Mouse (Mus musculus) adrenal gland, postnatal 4 days (tissue): Measurements from ENCODE around the gene Slc13a3. TPM values are rescaled to one million over a fixed set of nuclear protein-coding genes. Genes with fewer than 3 reads are reported as not detected.
"Not testable (repeated sequence)": the region's sequence is repeated elsewhere in the genome, so short reads cannot be mapped to it uniquely, and the experiment has no call there.

ENCODE experiments used
- DNase-seq, 2 experiments: peaks; one replicate each; pipeline ENCODE4 v3.0.0; 2021 to 2022; ENCODE audit warnings: low spot score in 2 of 2, mixed read lengths in 2 of 2
- long read RNA-seq, 2 experiments: library from polyadenylated mRNA; stranded (forward); transcript quantifications; one replicate each; pipeline ENCODE4 v2.0.0; 2021
- total RNA-seq, 2 experiments: library from RNA; stranded (reverse); gene quantifications; 2 replicates each; pipeline ENCODE4 v1.2.3; 2021

Slc13a3 gene
- 10 to 100 TPM; 10.3 to 17.0 TPM for total RNA-seq
- long read RNA-seq, experiment 1, partial matches to known transcripts = 6 of 25 reads
- long read RNA-seq, experiment 1, other reads (novel, unspliced or antisense) = 18 of 25 reads
- long read RNA-seq, experiment 2, partial matches to known transcripts = 3 of 12 reads
- long read RNA-seq, experiment 2, other reads (novel, unspliced or antisense) = 6 of 12 reads

GRCm38 (mm10) chr2:165473003-165473402 is at the start of gene Slc13a3:
Gene Slc13a3 (minus strand): TSS chr2:165473230.
- DNase-seq = no peak

DNA sequence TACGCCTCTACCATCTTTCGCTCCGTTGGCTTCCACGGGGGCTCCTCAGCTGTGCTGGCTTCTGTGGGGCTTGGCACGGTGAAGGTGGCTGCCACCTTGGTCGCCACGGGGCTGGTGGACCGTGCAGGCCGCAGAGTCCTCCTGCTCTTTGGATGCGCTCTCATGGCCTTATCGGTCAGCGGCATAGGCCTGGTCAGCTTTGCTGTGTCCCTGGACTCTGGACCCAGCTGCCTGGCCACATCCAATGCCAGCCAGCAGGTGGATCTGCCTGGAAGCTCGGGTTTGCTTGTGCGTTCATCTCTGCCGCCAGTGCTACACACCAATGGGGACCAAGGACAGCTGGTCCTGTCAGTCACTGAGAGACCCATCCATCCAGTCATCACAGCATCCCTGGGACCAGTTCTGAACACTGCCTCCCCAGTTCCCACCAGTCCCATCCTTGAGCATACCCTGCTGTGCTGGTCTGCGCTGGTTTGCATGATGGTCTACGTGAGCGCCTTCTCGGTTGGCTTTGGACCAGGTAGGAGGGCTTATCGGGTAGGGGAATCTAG is 42.2 kb upstream of the Slc13a3 start:
- no peak for DNase-seq

GRCm38 (mm10) chr2:165512870-165513600 is 40.0 kb upstream of the Slc13a3 start:
- DNase-seq = peak in 1 of 2 experiments; percentile 33

- DNase-seq = no peak
Observed at GRCm38 (mm10) chr2:165512426-165512825, 39.4 kb upstream of the Slc13a3 start.

DNA sequence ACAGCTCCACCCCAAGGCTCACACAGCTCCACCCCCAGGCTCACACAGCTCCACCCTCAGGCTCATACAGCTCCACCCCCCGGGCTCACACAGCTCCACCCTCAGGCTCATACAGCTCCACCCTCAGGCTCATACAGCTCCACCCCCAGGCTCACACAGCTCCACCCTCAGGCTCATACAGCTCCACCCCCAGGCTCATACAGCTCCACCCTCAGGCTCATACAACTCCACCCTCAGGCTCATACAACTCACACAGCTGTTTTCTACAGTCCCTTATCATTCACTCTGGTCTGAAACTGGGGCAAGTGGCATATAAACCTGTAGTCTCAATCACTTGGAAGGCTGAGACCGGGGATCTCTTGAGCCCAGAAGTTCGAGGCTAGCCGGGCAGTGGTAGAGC is 38.5 kb upstream of the Slc13a3 start:
- not testable (repeated sequence) for DNase-seq

DNA sequence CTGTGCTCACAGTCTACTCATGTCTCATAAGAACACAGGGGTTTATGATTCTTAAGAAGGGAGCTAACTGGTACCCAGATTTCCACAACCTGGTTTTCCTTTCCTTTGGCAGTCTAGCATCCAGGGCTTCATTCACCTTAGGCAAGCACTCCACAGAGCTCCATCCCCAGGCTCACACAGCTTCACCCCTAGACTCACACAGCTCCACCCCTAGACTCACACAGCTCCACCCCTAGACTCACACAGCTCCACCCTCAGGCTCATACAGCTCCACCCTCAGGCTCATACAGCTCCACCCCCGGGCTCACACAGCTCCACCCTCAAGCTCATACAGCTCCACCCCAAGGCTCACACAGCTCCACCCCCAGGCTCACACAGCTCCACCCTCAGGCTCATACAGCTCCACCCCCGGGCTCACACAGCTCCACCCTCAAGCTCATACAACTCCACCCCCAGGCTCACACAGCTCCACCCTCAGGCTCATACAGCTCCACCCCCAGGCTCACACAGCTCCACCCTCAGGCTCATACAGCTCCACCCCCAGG is 38.0 kb upstream of the Slc13a3 start:
- DNase-seq = not testable (repeated sequence)

DNA sequence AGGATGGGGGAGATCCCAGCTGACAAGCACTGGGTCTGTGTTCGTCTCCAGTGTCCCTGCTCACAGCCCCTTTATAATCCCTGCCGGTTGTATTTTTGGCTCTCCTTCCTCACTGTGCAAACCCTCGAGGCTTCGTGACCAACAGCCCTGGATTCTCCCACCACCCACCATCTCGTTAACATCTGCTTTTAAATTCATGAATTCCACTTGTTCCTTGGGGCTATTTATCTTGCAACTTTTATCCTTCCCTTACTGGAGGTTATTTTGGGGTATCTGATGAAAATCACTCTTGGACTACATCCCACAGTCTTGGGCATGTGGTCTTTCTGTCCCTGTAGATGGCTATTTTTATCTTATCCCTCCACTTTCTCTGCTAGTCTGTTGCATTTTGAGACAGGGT is 37.4 kb upstream of the Slc13a3 start:
- DNase-seq = no peak

- DNase-seq = no peak
Observed at GRCm38 (mm10) chr2:165509686-165510085, 36.7 kb upstream of the Slc13a3 start.

DNA sequence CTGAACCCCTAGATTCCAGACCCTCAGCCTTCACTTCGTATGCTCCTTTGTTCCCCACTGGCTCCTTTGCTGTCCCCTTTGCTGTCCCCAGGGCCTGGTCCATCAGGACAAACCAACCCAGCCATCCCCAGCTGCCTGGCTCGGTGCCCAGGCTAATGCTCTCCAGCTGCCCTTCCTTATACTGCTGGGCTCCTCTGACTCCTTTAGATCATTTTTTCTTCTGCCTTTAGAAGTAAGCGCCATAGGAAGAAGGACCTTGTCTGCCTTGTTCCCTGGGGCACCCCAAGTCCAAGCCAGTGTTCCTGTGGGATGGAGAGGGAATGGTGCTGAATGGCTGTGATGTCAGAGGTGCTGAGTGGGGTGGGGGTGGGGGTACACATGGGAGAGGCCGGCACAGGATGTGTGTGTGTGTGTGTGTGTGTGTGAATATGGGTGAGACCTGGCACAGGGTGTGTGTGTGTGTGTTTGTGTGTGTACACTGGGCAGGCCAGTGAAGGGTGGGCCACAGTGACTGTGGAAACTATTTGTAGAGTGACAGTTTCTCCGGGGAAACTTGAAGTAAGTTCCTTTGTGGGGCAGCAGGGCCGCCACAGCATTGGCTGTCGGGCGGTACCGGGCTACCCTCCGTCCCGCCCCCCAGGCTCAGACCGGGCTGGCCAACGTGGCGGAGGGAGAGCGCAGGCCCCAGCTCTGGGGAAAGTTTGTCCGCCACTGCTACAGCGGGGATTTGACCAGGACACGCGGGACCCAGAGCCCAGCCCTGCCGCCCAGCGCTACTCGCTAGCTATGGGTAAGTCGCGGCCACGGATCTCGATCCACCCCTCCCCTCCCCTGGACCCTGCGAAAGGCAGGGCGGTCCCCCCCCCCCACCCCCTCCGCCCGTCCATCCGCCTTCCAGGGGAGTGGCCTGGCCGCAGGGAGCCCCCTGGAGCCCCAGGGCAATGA is 30.5 kb upstream of the Slc13a3 start, which contains the start of gene Slc2a10:
TSS of gene Slc2a10 (plus strand) at position 529 of the 945 bp plus-strand sequence.
- no peak for DNase-seq

- no peak for DNase-seq
Observed at GRCm38 (mm10) chr2:165498816-165499215, 25.8 kb upstream of the Slc13a3 start.

GRCm38 (mm10) chr2:165497706-165498275 is 24.8 kb upstream of the Slc13a3 start:
- DNase-seq = no peak

DNA sequence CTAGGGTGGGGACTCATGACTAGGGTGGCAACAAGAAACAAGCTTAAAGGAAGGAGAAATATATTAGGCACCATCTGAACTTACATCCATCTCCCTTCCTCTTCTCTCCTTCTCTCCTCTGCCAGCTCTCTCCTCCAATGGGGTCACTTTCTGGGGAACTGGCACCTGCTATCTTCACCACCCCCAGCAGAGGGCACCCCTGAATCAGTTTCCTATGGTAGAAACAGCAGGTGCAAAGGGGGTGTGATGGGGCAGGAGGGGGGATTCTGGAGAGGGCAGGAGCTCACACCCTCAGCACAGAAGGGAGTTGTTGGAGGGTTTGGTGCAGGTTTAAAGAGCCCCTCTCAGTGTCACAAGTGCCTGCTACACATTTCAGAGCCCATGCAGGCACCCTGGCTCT is 23.2 kb upstream of the Slc13a3 start:
- no peak for DNase-seq

- DNase-seq = no peak
Observed at GRCm38 (mm10) chr2:165494495-165494894, 21.5 kb upstream of the Slc13a3 start.

GRCm38 (mm10) chr2:165493587-165494210 is 20.7 kb upstream of the Slc13a3 start:
- no peak for DNase-seq

DNA sequence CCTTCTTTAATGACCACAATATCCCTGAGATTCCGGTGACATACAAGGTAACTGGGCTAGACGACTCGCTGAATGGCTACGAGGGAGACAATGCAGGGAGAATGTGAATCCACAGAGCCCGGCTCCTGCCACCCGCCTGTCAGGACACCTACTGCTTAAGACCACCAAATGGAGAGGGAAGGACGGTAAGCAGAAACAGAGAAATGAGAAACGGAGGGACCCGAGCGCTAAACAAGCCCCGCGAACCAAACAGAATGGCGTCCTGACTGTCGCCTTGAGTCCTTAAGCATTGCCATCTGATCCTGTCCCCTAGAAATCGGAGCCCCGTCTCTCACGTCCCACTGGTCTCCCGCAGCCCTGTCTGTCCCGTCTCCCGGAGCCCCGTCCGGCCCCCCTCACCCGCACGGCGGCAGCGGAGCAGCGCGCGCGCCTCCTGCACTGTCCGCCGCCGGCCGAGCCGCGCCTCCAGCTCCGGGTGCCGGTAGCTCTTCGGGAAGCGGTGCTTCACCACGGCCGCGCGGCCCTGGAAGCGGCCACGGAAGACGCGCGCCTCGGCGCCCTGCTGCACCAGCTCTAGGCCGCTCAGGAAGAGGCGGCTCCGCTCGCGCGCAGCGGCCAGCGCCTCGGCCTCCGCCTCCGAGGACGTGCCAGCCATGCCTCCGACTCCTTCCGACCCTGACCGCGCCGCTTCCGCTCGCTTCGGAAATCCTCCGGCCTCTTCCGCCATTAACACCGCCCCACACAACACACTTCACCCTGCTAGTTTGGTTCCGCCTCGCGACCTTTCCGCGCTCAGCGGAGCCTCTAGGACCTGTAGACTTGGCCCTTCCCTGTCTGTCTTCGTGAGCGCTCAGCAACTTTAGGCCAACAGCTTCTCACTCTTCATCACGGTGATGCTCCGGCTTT is 19.9 kb upstream of the Slc13a3 start, which contains the start of gene Trp53rka:
TSS of gene Trp53rka (minus strand) at position 677 of the 906 bp plus-strand sequence.
- peak; percentile 55 to 58 for DNase-seq

GRCm38 (mm10) chr2:165486881-165487535 is 14.0 kb upstream of the Slc13a3 start:
- no peak for DNase-seq

- no peak for DNase-seq
Observed at GRCm38 (mm10) chr2:165486401-165486800, 13.4 kb upstream of the Slc13a3 start.

GRCm38 (mm10) chr2:165485826-165486225 is 12.8 kb upstream of the Slc13a3 start:
- DNase-seq = no peak
